Mouse (Mus musculus): Measurements from ENCODE around the gene H2afy2.

The H2afy2 gene

DNA sequence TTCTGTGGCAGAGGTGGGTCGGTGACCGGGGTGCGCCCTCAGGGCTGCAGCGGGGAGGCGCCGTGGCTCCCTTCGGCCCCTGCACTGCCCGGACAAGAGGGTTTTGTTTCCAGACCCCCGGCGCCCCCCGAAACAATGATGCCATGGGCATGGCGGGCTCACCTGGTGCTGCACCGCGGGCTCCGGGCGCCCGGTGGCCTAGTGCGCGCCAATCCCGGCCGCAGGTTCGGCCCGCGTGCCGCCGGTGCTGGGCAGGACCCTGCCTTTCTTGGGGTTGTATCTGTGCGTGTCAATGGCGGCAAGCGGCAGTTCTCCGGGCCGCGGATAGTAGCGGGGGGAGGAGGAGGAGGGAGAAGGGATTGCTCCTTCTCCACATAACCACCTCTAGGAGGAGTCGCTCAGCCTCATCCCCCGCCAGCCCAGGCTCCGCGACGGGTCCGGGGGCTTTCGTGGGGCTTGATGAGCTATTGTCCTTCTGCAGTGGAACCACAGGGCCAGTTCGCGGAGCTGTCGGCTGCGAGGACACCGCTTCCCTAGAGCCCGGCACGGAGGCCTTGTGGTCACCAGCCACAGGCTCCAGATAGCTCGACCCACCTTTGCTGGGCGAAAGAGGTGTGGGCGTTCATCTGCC lies at the start of gene H2afy2:
H2afy2 (minus strand) TSS at position 527 of the 631 bp plus-strand sequence.
- in situ Hi-C loops (cut with MboI): no loop called here

DNA sequence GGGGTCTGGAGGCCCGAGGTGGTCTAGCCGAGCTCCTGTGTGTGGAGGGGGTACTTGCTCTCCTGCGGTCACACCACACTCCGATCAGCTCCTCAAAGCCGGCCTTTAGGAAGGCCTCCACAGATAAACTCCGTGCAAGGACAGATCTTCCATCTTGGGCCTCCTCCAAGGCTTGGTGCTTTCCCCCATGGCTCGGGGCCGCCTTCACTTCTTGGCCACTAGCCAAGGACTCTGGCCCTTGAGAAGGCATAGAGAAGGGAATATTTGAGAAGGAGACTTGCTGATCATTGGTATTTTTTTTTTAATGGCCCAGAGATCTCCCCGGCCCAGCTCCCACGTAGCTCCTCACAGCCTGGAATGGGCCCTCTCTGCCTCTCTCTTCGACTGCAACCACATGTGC lies 48.8 kb upstream of the H2afy2 start:
- in situ Hi-C loops (cut with MboI): no loop called here

DNA sequence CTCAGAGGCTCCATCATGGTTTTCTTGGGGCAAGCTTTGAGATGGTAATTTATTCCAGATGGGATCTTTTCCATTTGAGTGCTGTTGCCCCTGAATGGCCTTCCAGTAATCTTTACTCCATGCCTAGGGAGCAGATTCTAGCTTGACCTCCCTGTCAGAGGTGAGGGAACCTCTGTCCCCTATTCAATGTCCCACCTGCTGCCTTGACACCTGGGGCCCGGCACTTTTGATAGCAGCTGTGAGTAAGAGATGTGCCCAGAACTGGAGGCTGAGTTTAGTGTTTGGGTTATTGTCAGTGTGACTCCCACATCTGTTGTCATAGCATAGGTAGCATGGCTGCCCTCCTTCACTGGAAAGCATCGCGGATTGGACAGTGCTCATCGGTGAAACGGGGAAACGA lies 47.8 kb upstream of the H2afy2 start:
- in situ Hi-C loops (cut with MboI): no loop called here

DNA sequence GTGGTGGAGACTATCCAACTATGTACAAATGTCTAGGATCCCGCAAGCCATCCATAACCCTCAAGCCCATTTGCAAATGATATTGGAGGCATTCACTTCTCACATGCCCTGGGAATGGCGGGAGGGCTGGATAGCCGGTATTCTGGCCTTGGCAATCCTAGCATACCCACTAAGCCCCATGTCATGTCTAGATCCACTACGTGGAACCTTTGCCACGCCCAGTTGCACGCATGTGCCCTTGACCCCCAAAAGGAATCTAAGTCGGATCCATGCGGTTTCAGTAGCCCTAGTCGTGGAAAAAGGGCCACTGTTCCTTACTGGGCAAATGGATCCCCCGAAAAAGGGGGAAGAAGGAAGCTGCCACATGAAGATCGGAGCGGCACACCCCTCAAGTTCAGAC lies 47.3 kb upstream of the H2afy2 start:
- in situ Hi-C loops (cut with MboI): no loop called here

DNA sequence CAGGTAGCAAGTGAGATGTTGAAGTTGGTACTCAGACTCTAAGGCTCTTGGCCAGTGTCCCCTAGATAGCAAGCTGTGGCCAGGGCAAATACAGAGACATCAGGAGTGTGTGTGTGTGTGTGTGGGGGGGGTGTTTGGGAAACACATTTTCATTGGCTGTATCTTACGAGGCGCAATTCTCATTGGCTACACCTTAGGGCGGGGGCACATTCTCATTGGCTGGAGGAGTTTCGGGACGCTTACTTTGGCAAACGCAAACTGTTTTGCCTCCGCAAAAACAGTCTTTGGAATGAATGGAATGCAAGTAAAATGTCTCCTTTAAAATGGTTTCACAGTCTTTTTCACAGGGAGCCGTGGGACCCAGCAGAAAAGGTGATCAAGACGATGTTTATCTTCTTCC lies 46.9 kb upstream of the H2afy2 start:
- in situ Hi-C loops (cut with MboI): no loop called here

DNA sequence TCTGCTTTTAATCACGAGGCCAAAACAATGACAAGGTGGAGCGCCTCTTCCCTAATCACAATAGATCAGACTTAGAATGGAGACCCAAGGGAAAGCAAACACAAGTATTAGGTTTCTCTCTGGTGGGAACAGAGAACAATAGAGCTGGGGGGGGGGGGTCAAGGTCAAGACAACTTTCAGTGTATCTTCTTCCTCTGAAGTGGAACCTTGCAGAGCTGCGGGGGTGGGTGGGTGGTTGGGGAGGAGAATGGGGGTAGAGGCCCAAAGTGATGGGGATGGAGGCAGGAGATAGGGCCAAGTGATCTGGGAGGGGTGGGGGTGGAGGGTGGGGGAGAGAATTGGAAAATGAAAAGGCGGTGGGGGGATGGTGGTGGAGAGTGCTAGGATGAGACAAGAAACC lies 45.1 kb upstream of the H2afy2 start:
- in situ Hi-C loops (cut with MboI): no loop called here

DNA sequence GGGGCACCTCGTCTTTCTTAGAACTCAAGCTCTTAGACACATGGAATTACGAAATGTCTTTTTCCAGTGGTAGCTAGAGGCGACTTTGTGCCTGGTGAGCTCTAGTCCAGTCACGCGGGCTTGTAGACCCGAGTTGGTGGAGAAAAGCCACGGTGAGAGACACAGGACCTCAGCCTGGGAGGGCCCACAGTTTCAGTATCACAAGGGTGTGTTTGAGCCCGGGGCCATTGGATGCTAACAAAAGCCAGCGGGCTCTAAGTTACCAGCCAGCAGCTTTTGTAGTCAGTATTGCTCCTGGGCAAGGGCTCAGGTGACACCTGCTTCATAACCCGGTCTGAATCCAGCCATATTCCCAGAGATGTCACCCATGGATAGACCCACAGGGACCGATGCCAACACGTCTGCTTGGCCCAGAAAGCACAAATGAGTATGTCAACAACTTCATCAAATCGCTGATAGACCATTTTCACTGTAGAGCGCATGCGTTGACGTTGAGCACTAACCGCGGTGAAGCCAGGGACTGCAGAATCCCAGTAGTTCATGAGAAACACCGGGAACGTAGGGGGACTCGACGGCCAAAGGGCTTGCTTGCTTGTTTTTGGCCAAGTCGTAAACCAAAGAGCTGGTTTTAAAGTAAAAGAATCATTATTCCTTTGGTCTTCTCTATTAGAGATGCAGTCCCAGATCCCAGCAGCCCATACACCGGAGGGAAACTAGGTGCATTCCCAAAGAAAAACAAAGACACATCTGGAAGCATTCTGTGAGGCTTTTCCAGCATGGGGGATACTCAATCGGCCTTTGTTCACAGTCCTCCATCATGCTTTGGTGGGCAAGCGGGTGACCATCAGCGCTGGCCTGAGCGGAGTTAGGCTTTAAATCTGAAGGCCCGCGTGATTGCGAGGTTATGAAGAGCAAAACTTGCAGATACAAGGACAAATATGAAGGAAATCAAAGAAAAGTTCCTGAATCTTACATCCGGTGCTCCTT lies 44.3 kb upstream of the H2afy2 start:
- in situ Hi-C loops (cut with MboI): no loop called here

DNA sequence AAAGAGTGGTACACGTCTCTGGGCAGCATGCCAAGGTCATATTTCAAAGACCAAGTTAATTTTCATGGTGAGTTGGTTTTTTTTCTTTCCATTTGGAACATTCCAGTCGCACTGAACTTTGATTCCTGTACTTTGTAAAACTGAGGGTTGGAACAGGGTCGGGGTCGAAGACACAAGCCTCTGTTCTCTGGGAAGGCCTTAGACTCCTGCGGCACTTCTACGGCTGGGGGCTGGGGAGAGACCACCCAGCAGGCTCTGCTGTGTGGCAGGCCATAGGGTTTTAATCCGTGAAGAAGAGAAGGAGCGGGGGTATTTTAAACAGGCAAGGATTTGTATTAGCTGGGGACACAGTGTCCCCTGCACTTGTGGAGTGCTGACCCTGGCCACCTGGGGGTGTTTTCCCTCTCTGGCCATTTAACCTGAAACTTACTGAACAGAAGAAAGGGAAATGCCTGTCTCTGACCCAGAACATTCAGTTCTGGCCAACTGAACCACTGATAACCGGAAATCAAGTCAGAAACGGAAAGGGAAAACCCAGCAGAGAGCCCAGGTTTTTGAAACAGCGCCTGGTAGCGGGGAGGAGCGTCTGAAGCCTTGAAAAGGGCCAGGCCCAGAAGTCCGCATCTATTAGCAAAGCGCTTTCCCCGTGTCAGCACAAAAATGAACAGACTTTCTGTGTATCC lies 42.9 kb upstream of the H2afy2 start:
- in situ Hi-C loops (cut with MboI): no loop called here

DNA sequence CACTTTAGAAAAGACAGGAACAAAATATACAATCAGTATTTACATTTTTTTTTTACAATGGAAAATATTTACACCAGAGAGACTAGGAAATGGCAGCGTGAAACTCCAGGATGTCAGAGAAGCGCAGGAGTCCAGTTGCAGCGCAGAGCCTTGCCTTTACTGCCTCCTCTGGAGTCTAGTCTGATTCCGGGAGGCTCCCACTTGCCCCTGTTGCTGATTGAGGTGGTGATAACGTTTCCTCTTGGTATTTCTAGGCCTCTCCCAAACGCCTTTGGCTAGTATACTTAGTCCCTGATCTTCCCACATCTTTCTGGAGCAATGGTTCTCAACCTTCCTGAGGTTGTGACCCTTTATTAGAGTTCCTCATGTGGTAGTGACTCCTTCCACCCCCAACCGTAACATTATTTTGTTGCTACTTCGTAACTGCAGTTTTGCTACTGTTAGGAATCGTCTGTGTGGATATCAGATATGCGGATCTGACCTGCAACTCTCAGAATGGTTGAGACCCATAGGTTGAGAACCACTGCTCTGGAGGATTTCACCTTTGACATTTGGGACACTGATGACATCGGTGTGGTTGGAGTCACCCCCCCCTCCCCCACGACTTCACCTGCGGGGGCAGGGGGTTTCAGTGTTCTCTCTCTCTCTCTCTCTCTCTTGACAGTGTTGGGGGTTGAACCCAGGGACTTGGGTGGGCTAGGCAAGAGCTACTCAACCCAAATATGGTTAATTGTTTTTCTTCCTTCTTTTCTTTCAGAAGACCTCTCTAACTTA lies 42.2 kb upstream of the H2afy2 start:
- in situ Hi-C loops (cut with MboI): no loop called here

DNA sequence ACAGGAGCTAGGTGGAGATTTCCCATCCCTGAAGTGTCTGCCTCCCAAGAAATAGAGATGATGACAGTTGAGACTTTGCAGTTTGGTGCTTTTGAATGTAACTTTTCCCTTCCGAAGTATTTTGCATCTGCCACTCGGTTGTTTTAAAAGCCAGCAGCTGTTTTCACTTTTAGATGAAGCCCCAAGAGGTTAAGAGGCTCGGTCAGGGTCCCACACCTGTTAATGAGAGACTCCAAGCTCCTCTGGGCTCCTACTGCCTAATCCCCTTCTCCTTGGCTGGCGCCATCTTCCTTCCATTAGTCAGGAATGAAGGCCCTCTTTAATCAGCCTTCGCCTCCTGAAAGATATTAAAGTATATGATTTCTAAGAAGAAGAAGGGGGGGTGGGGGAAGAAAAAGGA lies 41.6 kb upstream of the H2afy2 start:
- in situ Hi-C loops (cut with MboI): no loop called here

DNA sequence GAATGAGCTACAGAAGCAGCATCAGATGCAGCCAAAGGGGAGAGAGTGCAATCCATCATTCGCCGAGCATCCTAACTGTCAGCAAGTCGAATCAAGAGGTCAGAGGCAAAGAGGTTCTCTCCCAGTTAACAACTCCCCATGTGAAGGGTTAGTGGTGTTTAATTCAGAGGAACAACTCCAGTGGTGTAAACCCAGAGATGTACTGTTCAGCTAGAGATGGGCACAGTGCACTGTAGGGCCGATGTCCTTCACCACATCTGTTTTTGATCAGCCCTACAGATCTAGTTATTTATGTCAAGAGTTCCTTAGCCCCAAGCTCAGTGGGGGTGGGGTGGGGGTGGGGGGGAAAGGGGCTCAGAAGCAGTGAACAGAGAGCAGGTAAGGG lies 39.8 kb upstream of the H2afy2 start:
- in situ Hi-C loops (cut with MboI): no loop called here

DNA sequence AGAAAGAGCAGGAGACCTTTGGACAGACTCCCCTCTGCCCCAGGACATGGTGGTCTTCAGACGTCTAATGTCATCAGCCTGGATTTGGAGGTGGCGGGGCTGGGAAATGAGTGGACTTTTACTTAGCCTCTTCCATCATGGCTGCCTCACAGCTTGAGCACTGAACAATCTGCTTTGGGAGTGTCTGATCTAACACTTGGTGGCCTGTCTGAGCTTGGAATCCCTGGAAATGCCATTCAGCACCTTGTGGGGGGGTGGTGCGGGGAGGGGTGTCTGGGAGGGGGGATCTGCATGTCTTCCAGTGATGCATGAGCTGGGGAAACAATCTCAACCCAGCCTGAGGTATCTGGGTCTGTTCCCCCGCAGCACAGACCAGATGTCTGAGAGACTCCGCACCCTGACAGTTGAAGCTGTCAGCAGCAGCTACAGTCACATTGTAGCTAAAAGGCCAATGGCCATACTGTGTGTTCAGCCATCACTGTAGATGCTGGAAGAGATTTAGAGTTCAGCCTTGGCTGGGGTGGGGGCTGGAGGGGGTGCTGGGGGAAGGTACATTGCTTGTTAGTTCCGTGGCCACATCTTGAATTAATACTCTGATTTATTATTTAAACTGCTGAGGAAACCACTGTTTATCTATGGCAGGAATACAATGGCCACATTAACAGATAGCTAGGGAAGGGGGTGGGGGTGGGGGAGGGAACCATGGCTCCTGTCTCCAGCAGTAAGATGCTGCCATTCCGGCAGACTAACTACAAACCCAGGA lies 39.2 kb upstream of the H2afy2 start:
- in situ Hi-C loops (cut with MboI): no loop called here

DNA sequence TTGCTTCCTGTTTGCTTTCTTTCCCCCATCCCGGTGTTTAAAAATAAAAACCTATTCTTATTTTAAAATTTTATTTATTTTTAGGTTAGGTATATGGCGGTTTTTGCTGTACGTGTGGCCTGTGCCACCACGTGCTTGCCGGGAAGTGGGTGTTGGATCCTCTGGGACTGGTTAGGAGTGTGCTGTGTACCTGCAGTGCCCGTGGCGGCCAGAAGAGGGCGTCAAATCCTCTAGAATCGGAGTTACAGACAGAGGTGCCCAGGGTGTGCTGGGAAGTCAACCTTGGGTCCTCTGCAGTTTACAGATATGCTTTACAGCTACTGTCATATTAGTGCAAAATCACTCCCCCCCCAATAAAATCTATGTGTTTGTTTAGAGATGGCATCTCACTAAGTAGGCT lies 36.1 kb upstream of the H2afy2 start:
- in situ Hi-C loops (cut with MboI): no loop called here

DNA sequence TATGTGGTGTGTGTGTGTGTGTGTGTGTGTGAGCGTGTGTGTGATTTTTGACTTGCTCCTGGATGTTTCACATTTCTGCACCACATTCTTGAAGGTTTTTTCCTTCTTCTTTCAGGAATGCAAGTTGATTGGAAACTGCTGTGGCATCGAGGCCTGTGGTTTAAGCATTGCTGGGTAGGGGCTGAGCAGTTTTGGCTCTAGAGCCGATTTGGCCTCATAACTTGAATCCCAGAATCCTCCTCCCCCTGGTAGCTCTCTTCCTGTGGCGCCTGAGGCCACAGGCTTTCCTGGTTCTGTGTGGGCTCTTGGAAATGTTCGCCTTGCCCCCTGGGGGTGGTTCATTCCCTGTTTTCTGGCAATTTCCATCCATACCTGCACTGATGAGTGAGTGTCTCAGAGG lies 28.0 kb upstream of the H2afy2 start:
- in situ Hi-C loops (cut with MboI): no loop called here

DNA sequence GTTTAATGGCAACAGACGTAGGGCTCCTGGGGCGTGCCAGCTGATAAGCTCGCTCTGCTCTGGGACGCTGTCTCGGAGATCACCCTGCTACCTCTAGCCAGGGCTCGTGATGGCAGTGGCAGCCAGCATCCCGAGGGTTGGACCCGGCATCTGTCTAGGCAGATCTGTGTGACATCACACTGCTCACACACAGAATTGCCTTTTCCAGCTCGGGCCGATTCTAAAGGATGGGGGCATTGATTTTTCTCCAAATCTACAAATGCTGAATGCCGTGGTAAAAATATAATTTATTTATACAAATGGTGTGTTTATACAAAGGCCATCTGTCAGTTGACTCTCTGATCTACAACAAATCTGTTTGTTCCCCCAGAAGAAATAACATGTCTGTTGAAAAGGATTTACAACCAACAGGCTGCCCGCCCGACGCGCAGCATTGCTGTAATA lies 14.2 kb upstream of the H2afy2 start:
- in situ Hi-C loops (cut with MboI): no loop called here

DNA sequence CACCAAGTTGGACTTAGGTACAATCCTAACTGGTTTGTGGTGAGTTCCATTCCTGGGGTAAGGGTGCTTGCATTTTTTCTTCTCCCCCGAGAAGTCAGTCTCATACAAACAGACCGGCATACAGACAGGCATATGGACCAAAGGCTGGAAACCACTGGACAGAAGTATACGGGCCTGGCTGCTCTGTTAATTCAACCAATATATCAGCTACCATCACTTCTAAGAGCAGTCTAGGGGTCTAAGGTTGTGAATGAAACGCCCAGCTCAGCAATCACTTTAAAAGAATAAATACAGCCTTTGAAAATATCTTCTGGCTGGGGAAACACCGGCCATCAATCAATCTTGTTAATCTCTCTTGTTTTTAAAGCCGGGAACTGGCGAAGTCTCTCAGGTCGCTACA lies 11.5 kb upstream of the H2afy2 start:
- in situ Hi-C loops (cut with MboI): no loop called here

DNA sequence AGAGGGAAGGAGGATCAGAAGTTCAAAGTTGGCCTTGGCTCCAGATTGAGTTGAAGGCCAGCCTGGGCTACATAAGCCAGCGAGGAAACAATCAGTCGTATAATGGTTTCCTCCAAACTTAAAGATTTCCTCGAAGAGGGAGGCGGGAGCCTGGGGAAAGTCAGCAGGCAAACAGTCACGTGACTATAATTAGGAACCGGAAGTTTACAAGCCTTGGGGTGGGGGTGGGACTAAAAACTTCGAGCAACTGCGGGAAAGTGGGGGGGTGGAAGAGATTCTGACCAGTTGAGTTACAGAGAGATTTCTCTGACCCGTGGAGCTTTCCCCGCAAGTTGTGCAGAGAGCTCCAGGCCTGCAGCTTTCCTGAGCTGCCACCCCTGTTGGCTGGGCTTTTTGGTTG lies 11.0 kb upstream of the H2afy2 start:
- in situ Hi-C loops (cut with MboI): no loop called here

DNA sequence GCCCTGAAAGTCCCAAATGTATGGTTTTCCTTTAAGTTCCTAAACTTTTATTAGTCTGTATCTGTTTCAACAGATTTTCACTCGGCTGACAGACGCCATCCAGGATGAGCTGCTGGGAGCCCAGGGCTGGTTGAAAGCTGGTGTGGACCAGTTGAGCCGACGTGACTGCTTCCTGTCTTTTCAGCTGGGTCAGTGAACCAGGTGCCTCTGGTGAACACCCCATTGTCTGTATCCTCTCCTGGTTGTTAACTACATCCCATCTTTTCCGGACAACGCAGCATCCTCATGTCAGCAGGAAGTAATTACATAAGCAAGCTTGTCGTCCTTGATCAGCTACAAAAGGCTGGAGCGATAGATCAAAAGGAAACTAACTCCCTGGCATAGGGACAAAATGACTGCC lies 9.1 kb upstream of the H2afy2 start:
- in situ Hi-C loops (cut with MboI): no loop called here

DNA sequence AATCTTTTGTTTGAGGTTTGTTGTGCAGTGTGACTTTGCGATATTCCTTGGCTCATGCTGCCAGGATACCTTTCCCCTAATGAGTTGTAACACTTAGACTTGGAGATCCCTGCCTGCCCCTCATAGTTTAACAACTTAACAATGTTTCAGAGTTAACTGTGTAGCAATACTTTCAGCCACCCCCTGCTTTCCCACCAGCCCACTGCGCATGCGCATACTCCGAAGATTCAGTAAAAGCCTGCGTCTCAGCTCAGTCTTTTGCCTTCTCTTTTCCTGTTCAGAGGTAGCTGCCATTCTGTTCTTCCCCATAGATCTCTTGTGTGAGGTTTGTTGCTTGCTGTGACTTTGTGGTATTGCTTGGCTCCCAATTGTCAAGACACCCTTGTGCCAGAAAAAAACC lies 4.6 kb upstream of the H2afy2 start:
- in situ Hi-C loops (cut with MboI): no loop called here

DNA sequence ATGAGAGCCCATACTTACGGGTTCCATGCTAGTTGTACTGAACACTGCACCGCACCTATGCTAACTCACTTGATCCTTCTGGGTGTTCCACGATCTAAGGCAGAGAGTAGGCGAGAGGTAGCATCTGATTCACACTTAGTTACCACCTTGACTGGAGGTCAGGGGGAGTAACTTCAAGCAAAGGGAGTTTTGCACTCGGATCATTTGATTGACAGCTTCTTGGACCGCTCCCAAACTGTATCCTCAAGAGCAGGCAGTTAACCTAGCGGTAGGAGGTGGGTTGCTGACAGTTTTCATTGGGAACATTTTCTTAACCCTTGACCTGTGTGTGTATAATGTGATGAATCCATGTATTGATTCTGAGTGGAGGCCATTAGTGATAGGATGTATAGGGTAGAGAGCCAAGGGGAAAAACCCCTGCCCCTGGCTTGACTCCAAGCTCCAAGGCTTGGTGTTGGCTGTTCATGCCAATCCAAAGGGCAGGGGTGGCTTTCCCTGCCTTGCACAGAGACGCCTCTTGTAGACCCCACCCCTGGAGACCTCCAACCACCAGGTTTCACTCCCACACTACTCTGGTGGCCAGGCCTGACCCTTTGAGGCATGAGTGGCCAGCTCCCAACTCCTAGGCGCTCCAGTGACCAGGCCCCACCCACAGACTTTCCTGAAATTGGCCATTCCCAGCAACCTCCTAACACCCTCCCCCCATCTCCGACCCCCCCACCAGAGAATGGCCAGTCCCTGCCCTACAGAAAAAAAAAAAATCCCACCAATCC lies 3.8 kb upstream of the H2afy2 start:
- in situ Hi-C loops (cut with MboI): no loop called here
